Mouse (Mus musculus): ENCODE results near the gene Rnf224. TPM values are rescaled to one million over a fixed set of nuclear protein-coding genes. Genes with fewer than 3 reads are reported as not detected.

Gene Rnf224
- polyA plus RNA-seq, 1 experiment from 2014 or later, result not detected

DNA sequence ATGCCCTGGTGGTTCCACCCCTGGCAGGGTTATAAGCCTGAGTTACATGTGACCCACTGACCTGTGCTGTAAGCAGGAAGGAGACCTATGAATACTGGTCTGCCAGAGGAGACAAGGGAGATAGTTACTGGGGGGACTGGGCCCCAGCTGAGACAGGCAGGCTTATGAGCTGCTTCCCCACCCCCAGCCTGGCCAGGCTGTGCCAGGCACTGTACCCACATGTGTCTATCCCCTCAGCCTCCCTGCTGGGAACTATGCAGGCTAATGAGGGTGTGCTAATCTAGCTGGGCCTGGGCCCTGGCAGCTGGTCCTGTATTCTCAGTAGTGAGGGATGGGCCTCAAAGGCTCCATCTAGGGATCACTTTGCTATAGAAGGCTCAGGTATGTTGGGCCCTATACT is 30.7 kb upstream of the Rnf224 start:
- ATAC-seq (replicated peaks; ENCODE audit: insufficient number of reproducible peaks, low FRiP score, low TSS enrichment), result no peak
- Histone ChIP-seq H3K36me3 (ENCODE audit: control insufficient read depth, insufficient read depth, low read length) (peaks cover 8% of the 10 kb centered on the region; the same call in 1 of the 2 replicates), H3K9ac (ENCODE audit: low read depth, low read length) (no peak overlapping the region), H3K4me3 (ENCODE audit: low read depth, low read length) (no peak overlapping the region), H3K27ac (ENCODE audit: low read depth, low read length) (no peak overlapping the region), H3K9me3 (replicated peaks; ENCODE audit: control insufficient read depth, low read length) (no peaks in the 10 kb centered on the region), H3K4me2 (no peak overlapping the region), H3K27me3 (ENCODE audit: control insufficient read depth, insufficient read depth, low read length) (peaks cover 16% of the 10 kb centered on the region), H3K4me1 (ENCODE audit: control insufficient read depth, insufficient read depth, low read length) (peaks cover 36% of the 10 kb centered on the region)

DNA sequence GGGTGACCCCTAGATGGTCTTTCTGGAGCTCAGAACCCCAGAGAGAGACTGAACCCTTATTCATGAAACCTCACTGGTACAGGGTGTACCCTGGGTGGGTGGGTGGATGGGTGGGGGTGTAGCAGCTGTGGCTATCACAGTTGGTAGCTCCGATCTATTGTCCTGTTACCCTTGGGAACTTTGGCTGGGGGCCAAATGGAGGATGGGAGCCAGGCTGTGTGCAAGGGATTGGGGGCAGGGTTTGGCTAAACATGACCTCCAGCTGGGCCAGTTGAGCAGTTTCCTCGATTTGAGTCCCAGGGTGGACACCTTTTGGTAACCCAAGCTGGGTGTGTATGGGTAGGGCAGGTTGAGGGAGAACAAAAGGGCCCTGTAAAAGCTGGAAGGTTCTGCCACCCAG is 30.1 kb upstream of the Rnf224 start:
- ATAC-seq (replicated peaks; ENCODE audit: insufficient number of reproducible peaks, low FRiP score, low TSS enrichment), result no peak
- Histone ChIP-seq H3K4me1 (ENCODE audit: control insufficient read depth, insufficient read depth, low read length) (peaks cover 36% of the 10 kb centered on the region), H3K27me3 (ENCODE audit: control insufficient read depth, insufficient read depth, low read length) (peaks cover 16% of the 10 kb centered on the region), H3K9ac (ENCODE audit: low read depth, low read length) (no peak overlapping the region), H3K27ac (ENCODE audit: low read depth, low read length) (no peak overlapping the region), H3K9me3 (replicated peaks; ENCODE audit: control insufficient read depth, low read length) (no peaks in the 10 kb centered on the region), H3K4me2 (no peak overlapping the region; the same call in 1 of the 2 replicates), H3K36me3 (ENCODE audit: control insufficient read depth, insufficient read depth, low read length) (peaks cover 8% of the 10 kb centered on the region; the same call in 1 of the 2 replicates), H3K4me3 (ENCODE audit: low read depth, low read length) (no peak overlapping the region)
- WGBS (ENCODE audit: insufficient replicate concordance), result 58% methylated on average over 2 of the region's 2 CpGs

DNA sequence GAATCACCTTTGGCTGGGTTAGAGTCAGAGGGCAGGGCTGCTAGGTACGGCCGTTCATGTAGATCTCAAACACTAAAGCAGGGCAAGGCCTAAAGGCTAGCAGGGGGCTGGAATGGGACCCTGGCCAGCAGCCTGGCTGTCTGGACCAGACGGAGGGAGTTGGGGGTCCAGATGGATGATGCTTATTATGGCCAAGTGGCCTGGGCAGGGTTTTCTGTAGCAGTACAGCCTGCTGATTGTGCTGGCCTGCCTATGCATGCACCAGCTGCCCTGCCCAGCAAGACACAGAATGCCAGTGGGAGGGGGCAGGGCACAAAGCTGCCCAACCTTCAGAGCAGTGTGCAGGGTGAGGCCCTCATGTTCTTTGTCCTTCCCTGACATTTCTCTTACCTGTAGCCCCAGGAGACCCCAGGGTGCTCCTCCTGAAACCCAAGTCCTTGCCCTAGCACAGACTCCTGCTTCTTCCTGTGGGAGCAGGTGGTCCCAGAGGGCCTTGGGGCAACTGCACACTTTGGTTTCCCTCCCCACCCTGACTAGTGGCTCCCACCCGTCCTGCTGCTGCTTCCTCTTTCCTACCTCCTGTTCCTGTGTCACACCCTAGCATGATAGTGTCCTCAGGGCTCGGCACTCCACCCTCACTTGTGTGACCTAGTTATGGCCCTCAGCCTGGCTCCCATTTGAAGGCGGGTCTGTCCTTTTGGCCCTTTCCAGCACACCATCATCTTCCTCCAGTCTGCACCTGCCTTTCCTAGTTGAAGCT is 29.5 kb upstream of the Rnf224 start:
- 66% methylated on average over 6 of the region's 6 CpGs for WGBS (ENCODE audit: insufficient replicate concordance)
- Histone ChIP-seq H3K36me3 (ENCODE audit: control insufficient read depth, insufficient read depth, low read length) (peaks cover 8% of the 10 kb centered on the region; the same call in 1 of the 2 replicates), H3K4me3 (ENCODE audit: low read depth, low read length) (no peak overlapping the region; the same call in 1 of the 2 replicates), H3K9me3 (replicated peaks; ENCODE audit: control insufficient read depth, low read length) (no peaks in the 10 kb centered on the region), H3K4me1 (ENCODE audit: control insufficient read depth, insufficient read depth, low read length) (peaks cover 31% of the 10 kb centered on the region), H3K27ac (ENCODE audit: low read depth, low read length) (no peak overlapping the region), H3K9ac (ENCODE audit: low read depth, low read length) (peak overlapping the region; percentile 56; the same call in 1 of the 2 replicates), H3K27me3 (ENCODE audit: control insufficient read depth, insufficient read depth, low read length) (peaks cover 16% of the 10 kb centered on the region), H3K4me2 (peak overlapping the region; percentile 12)
- ATAC-seq (replicated peaks; ENCODE audit: insufficient number of reproducible peaks, low FRiP score, low TSS enrichment), result no peak

DNA sequence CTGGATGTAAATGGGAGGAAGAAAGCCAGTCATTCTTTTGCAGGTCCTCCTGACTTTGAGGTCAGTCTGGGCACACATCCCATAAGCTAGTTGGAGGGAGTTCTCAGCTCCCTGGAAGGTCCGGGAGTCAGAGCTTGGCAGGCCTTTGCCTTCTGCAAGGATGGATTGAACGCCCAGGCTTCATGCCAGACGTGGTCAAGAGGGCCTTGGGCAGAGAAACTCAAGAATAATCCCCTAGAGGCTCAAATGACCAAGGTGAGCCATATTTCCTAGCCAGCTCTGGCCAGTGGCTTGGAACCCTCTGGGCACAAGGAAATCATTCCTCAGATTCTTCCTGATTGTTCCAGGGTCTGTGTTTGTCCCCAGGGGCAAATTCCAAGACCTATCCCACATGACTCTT is 28.3 kb upstream of the Rnf224 start:
- peak overlapping the region; percentile 19; the same call in 1 of the 2 replicates for H3K4me2 ChIP-seq
- 69% methylated on average over 3 of the region's 3 CpGs for WGBS (ENCODE audit: insufficient replicate concordance)
- H3K27ac ChIP-seq (ENCODE audit: low read depth, low read length), result no peak overlapping the region
- no peak overlapping the region for H3K4me3 ChIP-seq (ENCODE audit: low read depth, low read length)
- peaks cover 8% of the 10 kb centered on the region; the same call in 1 of the 2 replicates for H3K36me3 ChIP-seq (ENCODE audit: control insufficient read depth, insufficient read depth, low read length)
- no peak overlapping the region for H3K9ac ChIP-seq (ENCODE audit: low read depth, low read length)
- H3K4me1 ChIP-seq (ENCODE audit: control insufficient read depth, insufficient read depth, low read length), result peaks cover 29% of the 10 kb centered on the region
- peaks cover 16% of the 10 kb centered on the region for H3K27me3 ChIP-seq (ENCODE audit: control insufficient read depth, insufficient read depth, low read length)
- ATAC-seq (replicated peaks; ENCODE audit: insufficient number of reproducible peaks, low FRiP score, low TSS enrichment), result no peak
- H3K9me3 ChIP-seq (replicated peaks; ENCODE audit: control insufficient read depth, low read length), result no peaks in the 10 kb centered on the region

DNA sequence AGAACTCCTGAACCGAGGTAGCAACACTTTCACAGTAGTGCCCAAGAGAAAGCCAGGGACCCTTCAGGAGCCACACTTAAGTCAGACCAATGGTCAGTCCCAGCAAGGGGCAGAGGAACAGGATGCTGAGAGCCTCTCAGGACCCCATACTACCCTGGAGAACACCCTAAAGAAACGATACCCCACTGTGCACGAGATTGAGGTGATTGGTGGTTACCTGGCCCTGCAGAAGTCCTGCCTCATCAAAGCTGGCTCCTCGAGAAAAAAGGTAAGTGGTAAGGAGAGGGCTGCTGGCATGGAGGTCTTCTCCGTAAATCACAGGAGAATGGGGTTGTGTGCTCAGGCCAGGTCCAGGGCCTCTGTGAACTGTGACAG is 27.7 kb upstream of the Rnf224 start:
- WGBS (ENCODE audit: insufficient replicate concordance), result 71% methylated on average over 5 of the region's 5 CpGs
- no peak overlapping the region for H3K27ac ChIP-seq (ENCODE audit: low read depth, low read length)
- H3K4me1 ChIP-seq (ENCODE audit: control insufficient read depth, insufficient read depth, low read length), result peaks cover 29% of the 10 kb centered on the region
- H3K27me3 ChIP-seq (ENCODE audit: control insufficient read depth, insufficient read depth, low read length), result peaks cover 16% of the 10 kb centered on the region
- no peak for ATAC-seq (replicated peaks; ENCODE audit: insufficient number of reproducible peaks, low FRiP score, low TSS enrichment)
- no peak overlapping the region for H3K9ac ChIP-seq (ENCODE audit: low read depth, low read length)
- H3K4me2 ChIP-seq, result peak overlapping the region; percentile 100; the same call in 1 of the 2 replicates
- 0 out of 2 replicates have a peak, but pooled peaks cover 7% of the 10 kb centered on the region for H3K36me3 ChIP-seq (ENCODE audit: control insufficient read depth, insufficient read depth, low read length)
- H3K4me3 ChIP-seq (ENCODE audit: low read depth, low read length), result no peak overlapping the region
- H3K9me3 ChIP-seq (replicated peaks; ENCODE audit: control insufficient read depth, low read length), result no peaks in the 10 kb centered on the region

DNA sequence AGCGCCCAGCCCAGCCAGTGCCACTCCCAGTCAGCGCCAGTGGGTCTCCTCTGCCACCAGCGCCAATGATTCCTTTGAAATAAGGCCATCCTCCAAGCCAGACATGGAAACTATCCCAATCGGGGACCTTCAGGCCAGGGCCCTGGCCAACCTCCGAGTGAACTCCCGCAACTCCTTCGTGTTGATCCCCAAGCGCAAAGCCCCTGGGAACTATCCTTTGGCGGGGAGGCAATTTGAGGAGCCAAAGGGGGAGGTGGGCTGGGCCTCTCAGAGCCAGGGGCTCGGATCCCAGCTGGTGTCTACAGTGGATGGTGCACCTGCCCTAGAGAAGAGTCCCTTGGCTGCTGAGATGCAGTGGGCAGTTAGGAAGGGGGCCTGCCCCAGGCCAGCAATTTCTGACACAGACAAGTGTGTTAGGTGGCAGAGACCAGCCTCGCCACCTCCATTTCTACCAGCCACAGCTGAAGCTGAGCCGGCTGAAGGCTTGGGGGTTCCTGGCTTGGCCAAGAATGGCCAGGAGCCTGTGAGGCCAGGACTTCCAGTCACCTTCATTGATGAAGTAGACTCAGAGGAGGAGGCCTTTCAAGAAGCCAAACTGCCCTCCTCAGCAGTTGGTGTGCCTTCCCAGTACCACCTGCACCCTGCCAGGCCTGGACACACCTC is 27.2 kb upstream of the Rnf224 start:
- Histone ChIP-seq H3K36me3 (ENCODE audit: control insufficient read depth, insufficient read depth, low read length) (0 out of 2 replicates have a peak, but pooled peaks cover 2% of the 10 kb centered on the region), H3K27ac (ENCODE audit: low read depth, low read length) (no peak overlapping the region), H3K4me3 (ENCODE audit: low read depth, low read length) (peak overlapping the region; percentile 83), H3K4me1 (ENCODE audit: control insufficient read depth, insufficient read depth, low read length) (peaks cover 29% of the 10 kb centered on the region), H3K4me2 (peak overlapping the region; percentile 100), H3K9ac (ENCODE audit: low read depth, low read length) (peak overlapping the region; percentile 78; the same call in 1 of the 2 replicates), H3K27me3 (ENCODE audit: control insufficient read depth, insufficient read depth, low read length) (peaks cover 16% of the 10 kb centered on the region), H3K9me3 (replicated peaks; ENCODE audit: control insufficient read depth, low read length) (no peaks in the 10 kb centered on the region)
- ATAC-seq (replicated peaks; ENCODE audit: insufficient number of reproducible peaks, low FRiP score, low TSS enrichment), result no peak
- WGBS (ENCODE audit: insufficient replicate concordance), result 19% methylated on average over 12 of the region's 12 CpGs

DNA sequence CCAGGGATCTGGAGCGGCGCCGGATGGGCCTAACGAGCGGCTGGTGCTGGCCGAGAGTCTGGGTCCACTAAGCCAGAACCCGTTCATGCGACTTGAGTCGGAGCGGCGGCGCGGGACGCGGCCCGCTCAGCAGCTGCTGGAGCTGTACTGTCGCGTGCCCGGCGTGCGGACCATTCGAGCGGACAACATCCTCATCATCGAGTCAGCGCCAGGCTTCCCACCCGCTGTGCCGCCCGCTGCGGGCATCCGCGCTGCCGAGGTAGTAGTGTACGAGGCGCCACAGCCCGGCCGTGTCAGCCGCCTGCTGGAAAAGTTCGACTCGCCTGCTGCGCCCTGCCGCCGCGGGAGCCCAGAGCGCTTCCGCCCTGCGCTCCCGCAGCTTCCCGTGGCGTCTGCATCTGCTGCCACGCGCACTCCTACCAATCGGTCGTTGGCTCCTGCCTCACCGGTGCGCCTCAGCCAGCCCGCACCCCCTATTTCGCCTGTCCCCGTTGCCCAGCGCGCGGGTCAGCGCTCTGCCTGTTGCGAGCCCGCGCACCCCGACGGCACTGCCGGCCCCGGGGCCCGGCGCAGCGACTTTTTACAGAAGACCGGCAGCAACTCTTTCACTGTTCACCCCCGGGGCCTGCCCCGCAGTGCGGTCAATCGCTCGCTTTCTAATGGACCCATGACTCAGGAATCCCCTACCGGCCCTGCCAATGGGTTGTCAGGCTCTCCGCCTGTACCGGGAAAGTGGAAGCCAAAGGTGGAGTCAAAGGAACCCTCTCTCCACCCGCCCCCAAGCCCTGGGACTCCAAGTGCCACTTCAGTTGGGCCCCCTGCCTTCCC is 26.4 kb upstream of the Rnf224 start:
- under 1% methylated on average over 82 of the region's 82 CpGs for WGBS (ENCODE audit: insufficient replicate concordance)
- no peak overlapping the region for H3K27ac ChIP-seq (ENCODE audit: low read depth, low read length)

GRCm38 (mm10) chr2:25262291-25262767 is 25.7 kb upstream of the Rnf224 start, which contains the start of gene Tprn:
Tprn (plus strand) TSS chr2:25262618.
- Histone ChIP-seq H3K9me3 (replicated peaks; ENCODE audit: control insufficient read depth, low read length) (no peaks in the 10 kb centered on the region), H3K4me3 (ENCODE audit: low read depth, low read length) (peak within 1 kb of the TSS; percentile 83), H3K4me1 (ENCODE audit: control insufficient read depth, insufficient read depth, low read length) (peaks cover 29% of the 10 kb centered on the region), H3K27ac (ENCODE audit: low read depth, low read length) (no peak within 1 kb of the TSS), H3K27me3 (ENCODE audit: control insufficient read depth, insufficient read depth, low read length) (peaks cover 16% of the 10 kb centered on the region), H3K9ac (ENCODE audit: low read depth, low read length) (peak within 1 kb of the TSS; percentile 78), H3K36me3 (ENCODE audit: control insufficient read depth, insufficient read depth, low read length) (no peaks in the 10 kb centered on the region), H3K4me2 (peak within 1 kb of the TSS; percentile 100)
- ATAC-seq (replicated peaks; ENCODE audit: insufficient number of reproducible peaks, low FRiP score, low TSS enrichment), result peak; percentile 97
- WGBS (ENCODE audit: insufficient replicate concordance), result under 1% methylated on average over 39 of the region's 39 CpGs

More for the DNA sequence above, 26.4 kb upstream of the Rnf224 start:
- Histone ChIP-seq H3K4me2 (peak overlapping the region; percentile 100), H3K9me3 (replicated peaks; ENCODE audit: control insufficient read depth, low read length) (no peaks in the 10 kb centered on the region), H3K27me3 (ENCODE audit: control insufficient read depth, insufficient read depth, low read length) (peaks cover 16% of the 10 kb centered on the region), H3K36me3 (ENCODE audit: control insufficient read depth, insufficient read depth, low read length) (no peaks in the 10 kb centered on the region), H3K9ac (ENCODE audit: low read depth, low read length) (peak overlapping the region; percentile 78), H3K4me3 (ENCODE audit: low read depth, low read length) (peak overlapping the region; percentile 83), H3K4me1 (ENCODE audit: control insufficient read depth, insufficient read depth, low read length) (peaks cover 29% of the 10 kb centered on the region)
- peak; percentile 3; the same call in 1 of the 2 replicates for ATAC-seq (replicated peaks; ENCODE audit: insufficient number of reproducible peaks, low FRiP score, low TSS enrichment)
